ENCODE assay signal across 7 mouse cellular contexts in genomic region chr12:24974446-24975114, GRCm38 (mm10). TPM values are rescaled to one million over a fixed set of nuclear protein-coding genes. Genes with fewer than 3 reads are reported as not detected.
DNase-seq lines count a peak whose midpoint lies in the region; ATAC-seq lines count a peak whose summit lies in the region.

Gene Kidins220 (plus strand): TSS chr12:24974925.

- H3K9ac ChIP-seq in intestine, embryonic 16.5 days (ENCODE audit: low read depth, low read length), result peak within 1 kb of the TSS; percentile 83
- H3K9ac ChIP-seq in midbrain, embryonic 11.5 days (ENCODE audit: low read length), result peak within 1 kb of the TSS; percentile 73

- H3K4me1 ChIP-seq in intestine, embryonic 16.5 days (ENCODE audit: control insufficient read depth, insufficient read depth, low read length), result peaks cover 5% of the 10 kb centered on the region
- no peaks in the 10 kb centered on the region; the same call in 1 of the 2 replicates for H3K4me1 ChIP-seq in midbrain, embryonic 11.5 days (ENCODE audit: control insufficient read depth, insufficient read depth, low read length)

- DNase-seq in adrenal gland, adult 2 months, result peak; percentile 95
- DNase-seq in embryo, embryonic 11.5 days (ENCODE audit: low read depth, low spot score), result peak; percentile 82
- peak; percentile 91 to 95 for DNase-seq in gastrocnemius, postnatal 4 days (ENCODE audit: low spot score in 2 of 2)
- DNase-seq in left cerebral cortex, postnatal 36 days (ENCODE audit: low spot score in 2 of 2), result peak; percentile 90 to 92
- DNase-seq in midbrain, embryonic 11.5 days (ENCODE audit: low spot score, missing footprints), result peak; percentile 100
- peak; percentile 85 for DNase-seq in skeletal muscle tissue, adult 2 months (ENCODE audit: low read depth, low spot score)

- no peaks in the 10 kb centered on the region for H3K36me3 ChIP-seq in intestine, embryonic 16.5 days (ENCODE audit: control insufficient read depth, insufficient read depth, low read length)
- H3K36me3 ChIP-seq in midbrain, embryonic 11.5 days (ENCODE audit: control insufficient read depth, insufficient read depth, low read length), result no peaks in the 10 kb centered on the region

- ATAC-seq in intestine, embryonic 16.5 days, result peak; percentile 92
- ATAC-seq in midbrain, embryonic 11.5 days (ENCODE audit: low FRiP score), result peak; percentile 95

- H3K4me3 ChIP-seq in intestine, embryonic 16.5 days (ENCODE audit: low read length), result peak within 1 kb of the TSS; percentile 83
- peak within 1 kb of the TSS; percentile 81 for H3K4me3 ChIP-seq in midbrain, embryonic 11.5 days (ENCODE audit: low read depth, low read length)

- no peaks in the 10 kb centered on the region for H3K27me3 ChIP-seq in intestine, embryonic 16.5 days (replicated peaks; ENCODE audit: control insufficient read depth, insufficient read depth, low read length)
- no peaks in the 10 kb centered on the region for H3K27me3 ChIP-seq in midbrain, embryonic 11.5 days (ENCODE audit: control insufficient read depth, insufficient read depth, low read length)

- H3K27ac ChIP-seq in intestine, embryonic 16.5 days (ENCODE audit: low read length), result peak within 1 kb of the TSS; percentile 92
- H3K27ac ChIP-seq in midbrain, embryonic 11.5 days (ENCODE audit: low read depth, low read length), result peak within 1 kb of the TSS; percentile 76

- intact Hi-C loops in left cerebral cortex, postnatal 36 days (cut with DNase I), result no loop called here

- H3K4me2 ChIP-seq in intestine, embryonic 16.5 days (ENCODE audit: low read depth, low read length), result peak within 1 kb of the TSS; percentile 54
- peak within 1 kb of the TSS; percentile 70 for H3K4me2 ChIP-seq in midbrain, embryonic 11.5 days

- H3K9me3 ChIP-seq in intestine, embryonic 16.5 days (ENCODE audit: control insufficient read depth, low read length), result no peaks in the 10 kb centered on the region
- H3K9me3 ChIP-seq in midbrain, embryonic 11.5 days (ENCODE audit: control insufficient read depth, low read length), result no peaks in the 10 kb centered on the region

- WGBS in intestine, embryonic 16.5 days, result 12% methylated on average over 29 of the region's 29 CpGs
- 14% methylated on average over 28 of the region's 29 CpGs for WGBS in midbrain, embryonic 11.5 days

RNA-seq across cellular contexts. Expression of gene Kidins220, which starts in this region (rescaled TPM):
- total RNA-seq in adrenal gland, adult 2 months (2021), result 100 to 1,000 TPM in 1 of 2 experiments, 10 to 100 TPM in 1; 90.9 to 111 TPM
- polyA plus RNA-seq in adrenal gland, adult 2 months (2012; rRNA removed), result 89.9 and 112 TPM in 2 replicates
- 10 to 100 TPM; 65.7 to 67.7 TPM for total RNA-seq in gastrocnemius, postnatal 4 days (2021)
- 19.1 and 21.6 TPM in 2 replicates for polyA plus RNA-seq in intestine, embryonic 16.5 days (2015; fragmentation: Nextera tagmentation; extraction: Ambion mirVana)
- 100 to 1,000 TPM; 269 to 333 TPM for total RNA-seq in left cerebral cortex, postnatal 36 days (2021)
- polyA plus RNA-seq in midbrain, embryonic 11.5 days (2014; fragmentation: Nextera tagmentation; extraction: Ambion mirVana), result 49.9 and 53.8 TPM in 2 replicates

Comparison
In these comparisons a context has a peak if more than half of its experiments do, and no peak if none do; other contexts are left out.
1. Peak in every context shown above with its lines: DNase-seq, ATAC-seq, H3K4me3 ChIP-seq and H3K27ac ChIP-seq.